Mouse (Mus musculus): ENCODE data around the gene Mmp9.

- TF ChIP-seq POLR2A (IDR thresholded peaks at IDR 0.05; ENCODE audit: control insufficient read depth, extremely low read depth, insufficient read depth, low read length, poor library complexity) (no peak), CTCF (IDR thresholded peaks at IDR 0.05; ENCODE audit: borderline replicate concordance, control insufficient read depth, extremely low read depth, insufficient read depth, low read length, poor library complexity) (no peak)
Measured at GRCm38 (mm10) chr2:164891056-164891834, 49.3 kb upstream of the Mmp9 start.
